Mouse (Mus musculus): ENCODE data around the gene Olfr410.
A peak's percentile ranks its signal among the peaks of the same experiment; 100 is the strongest.

Olfr410 gene

DNA sequence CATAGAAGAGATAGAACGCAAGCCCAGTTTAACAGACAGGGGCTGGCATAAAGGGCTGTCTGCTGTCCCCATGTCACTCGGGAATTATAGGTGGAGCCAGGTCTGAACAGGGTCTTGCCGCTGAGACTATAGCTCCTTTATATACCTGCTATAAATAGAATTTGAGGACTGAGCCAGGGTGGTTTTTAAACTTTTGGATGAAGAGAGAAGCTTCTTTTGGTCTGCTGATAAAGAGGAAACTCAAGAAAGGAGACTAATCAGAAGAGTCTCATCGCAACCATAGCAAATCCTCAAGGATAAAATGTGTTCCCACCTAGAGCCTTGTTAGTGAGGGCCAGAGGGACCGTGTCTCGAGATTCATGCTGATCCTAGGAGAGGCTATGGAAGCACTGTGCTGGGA, at the start of gene Olfr410:
TSS of gene Olfr410 (minus strand) at position 101 of the 400 bp plus-strand sequence.
- ATAC-seq (ENCODE audit: low TSS enrichment): no peak

- no peak for ATAC-seq (ENCODE audit: low TSS enrichment)
Measured at GRCm38 (mm10) chr11:74387203-74387602, 49.4 kb upstream of the Olfr410 start.

DNA sequence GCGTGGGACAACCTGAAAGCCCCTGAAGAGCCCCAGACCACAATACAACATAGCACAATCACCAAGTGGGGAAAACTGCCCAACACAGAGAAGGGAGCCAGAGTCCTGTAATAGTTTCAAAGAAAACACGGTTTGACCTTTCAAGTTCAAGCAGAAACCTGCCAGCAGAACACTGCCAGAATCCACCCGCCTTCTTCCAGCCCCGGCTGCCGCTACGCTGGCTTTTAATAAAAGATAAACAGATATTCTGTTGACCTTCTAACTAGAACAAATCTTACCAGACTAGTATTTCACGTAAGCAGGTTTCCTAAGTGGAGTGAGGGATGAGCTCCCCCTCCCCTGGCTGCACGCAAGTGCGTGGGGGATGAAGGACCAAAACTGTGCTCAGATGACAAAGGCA, 47.8 kb upstream of the Olfr410 start:
- ATAC-seq (ENCODE audit: low TSS enrichment): no peak

DNA sequence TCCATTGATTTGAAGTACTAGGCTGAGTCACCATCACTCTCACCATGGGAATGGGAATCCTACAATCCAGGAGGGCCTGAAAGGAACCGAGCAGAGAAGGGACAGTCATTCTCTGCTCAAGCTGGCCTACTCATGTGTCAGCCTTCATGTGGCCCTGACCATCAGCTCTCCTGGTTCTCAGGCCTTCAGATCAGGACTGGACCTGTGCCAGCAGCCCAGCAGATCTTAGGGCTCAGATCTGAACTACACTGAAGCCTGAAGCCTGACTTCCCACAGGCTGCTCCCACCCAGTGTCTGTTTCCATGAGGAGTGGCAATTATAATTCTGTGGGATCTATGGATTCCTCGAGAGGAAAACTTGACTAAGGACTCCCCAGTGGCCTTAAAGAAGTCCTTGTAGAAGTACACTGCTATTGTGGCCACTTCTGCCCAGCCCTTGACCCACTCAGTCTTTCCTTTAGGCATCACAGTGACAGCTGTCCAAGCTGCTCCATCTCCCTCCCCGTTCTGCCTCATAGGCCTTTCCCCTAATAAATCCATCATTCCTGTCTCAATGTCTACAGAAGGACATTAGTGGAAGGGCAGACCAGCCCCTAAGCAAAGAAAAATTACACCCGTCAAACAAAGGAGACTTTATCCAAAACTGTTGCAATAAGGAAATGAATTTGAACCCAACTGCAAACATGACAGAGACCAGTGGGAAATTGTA, 41.5 kb upstream of the Olfr410 start:
- no peak for ATAC-seq (ENCODE audit: low TSS enrichment)

- peak; percentile 95 for ATAC-seq (ENCODE audit: low TSS enrichment)
Measured at GRCm38 (mm10) chr11:74376847-74377246, 39.0 kb upstream of the Olfr410 start.

GRCm38 (mm10) chr11:74371393-74372100, 33.7 kb upstream of the Olfr410 start:
- ATAC-seq (ENCODE audit: low TSS enrichment): peak; percentile 77

DNA sequence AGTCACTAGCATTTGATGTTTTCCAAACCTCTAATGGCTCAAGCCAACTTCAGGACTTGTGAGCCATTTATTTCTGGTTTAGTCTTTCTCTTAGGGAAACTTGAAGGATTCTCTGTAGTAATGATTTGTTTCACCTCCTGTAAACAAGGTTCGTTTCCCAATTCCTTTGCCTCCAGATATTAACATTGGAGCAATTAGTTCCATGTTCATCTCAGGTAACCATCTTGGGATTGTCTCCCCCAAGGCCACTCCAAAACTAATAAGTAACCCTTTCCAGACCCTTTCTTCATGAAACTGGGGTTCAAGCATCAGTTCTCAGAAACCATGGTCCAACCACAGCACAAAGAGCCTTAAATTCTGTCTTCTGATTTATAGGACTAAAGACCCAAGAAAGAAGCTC, 23.9 kb upstream of the Olfr410 start, which contains the start of gene Olfr412:
TSS of gene Olfr412 (plus strand) at position 301 of the 400 bp plus-strand sequence.
- ATAC-seq (ENCODE audit: low TSS enrichment): no peak

DNA sequence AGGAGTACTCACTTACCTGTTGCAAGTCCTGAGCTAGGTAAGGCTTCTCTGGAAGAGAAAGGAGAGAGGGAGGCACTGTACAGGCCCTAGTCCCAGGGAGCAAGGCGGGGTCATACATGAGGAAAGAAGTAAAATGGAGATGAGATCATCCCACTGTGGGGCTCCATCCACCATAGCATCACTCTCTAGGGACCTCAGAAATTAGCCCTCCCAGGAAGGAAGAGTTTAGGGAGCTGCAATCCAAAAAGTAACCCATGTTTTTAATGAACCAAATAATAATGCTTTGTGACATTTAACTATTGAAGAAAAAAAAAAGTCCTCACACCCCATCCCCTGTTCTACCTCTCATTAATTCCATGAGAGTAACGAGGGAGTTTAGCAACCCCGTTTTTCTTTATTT, 14.7 kb upstream of the Olfr410 start, which contains the start of gene Olfr411:
TSS of gene Olfr411 (minus strand) at position 101 of the 400 bp plus-strand sequence.
- ATAC-seq (ENCODE audit: low TSS enrichment): no peak

- no peak for ATAC-seq (ENCODE audit: low TSS enrichment)
Measured at GRCm38 (mm10) chr11:74328781-74329180, 9.1 kb downstream of the Olfr410 start.

DNA sequence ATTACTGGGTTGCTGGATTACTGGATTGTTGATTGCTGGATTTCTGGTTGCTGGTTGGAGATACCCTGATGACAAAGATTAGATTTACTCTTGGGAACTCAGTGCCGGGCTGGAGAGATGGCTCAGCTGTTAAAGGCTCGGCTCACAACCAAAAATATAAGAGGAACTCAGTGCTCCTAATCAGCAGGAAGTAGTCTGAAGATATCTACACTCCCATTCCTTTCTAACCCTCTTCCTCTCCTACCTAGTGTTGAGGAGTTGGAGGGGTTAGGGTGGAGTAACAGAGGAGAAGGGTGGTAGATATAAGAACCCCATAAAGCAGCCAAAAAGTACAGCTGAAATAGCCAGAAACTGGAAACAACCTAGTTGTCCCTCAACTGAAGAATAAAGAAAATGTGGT, 11.8 kb downstream of the Olfr410 start:
- no peak for ATAC-seq (ENCODE audit: low TSS enrichment)

- ATAC-seq (ENCODE audit: low TSS enrichment): no peak
Measured at GRCm38 (mm10) chr11:74287256-74287655, 50.6 kb downstream of the Olfr410 start.

DNA sequence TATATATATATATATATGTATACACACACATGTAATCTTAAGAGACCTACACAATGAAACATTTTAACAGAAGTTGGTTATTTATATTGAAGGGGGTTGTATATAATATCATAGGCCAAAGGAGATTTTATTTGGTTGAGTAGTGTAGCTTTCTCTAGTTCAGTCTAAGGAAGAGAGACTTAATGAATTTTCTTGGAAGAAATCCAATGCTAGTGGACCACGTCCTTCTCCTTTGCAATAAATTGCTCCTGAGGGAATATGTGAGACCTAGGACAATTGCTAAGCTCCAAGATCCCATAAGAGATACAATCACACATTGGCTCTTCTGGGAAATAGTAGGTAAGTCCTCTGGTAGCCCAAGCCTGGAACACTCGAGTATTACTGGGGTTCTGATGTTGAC, 54.4 kb downstream of the Olfr410 start, which contains the start of gene Olfr59:
TSS of gene Olfr59 (plus strand) at position 301 of the 400 bp plus-strand sequence.
- no peak for ATAC-seq (ENCODE audit: low TSS enrichment)

Measured in frontal cortex, adult (tissue).